Mouse (Mus musculus) monocyte, adult 5-6 weeks (primary cell): ENCODE results near the gene Aaas. TPM values are rescaled to one million over a fixed set of nuclear protein-coding genes. Genes with fewer than 3 reads are reported as not detected.

ENCODE experiments used
- ATAC-seq: fragments of 153-309, 156-312 bp; replicated peaks from 2 replicates; pipeline ENCODE4 v1.8.0; 2017; ENCODE audit warnings: mild to moderate bottlenecking; ENCODE audit not compliant: low TSS enrichment, insufficient number of reproducible peaks, severe bottlenecking, poor library complexity, low FRiP score
- total RNA-seq: library from RNA; stranded (forward); fragments of 200-1000, 200-491, 200-594 nt; gene quantifications from 3 replicates; pipeline ENCODE4 v1.2.3, GENCODE M21; 2017

Aaas gene
- total RNA-seq, result 16.5 to 50.9 TPM (median 46.2 TPM) in 3 replicates

DNA sequence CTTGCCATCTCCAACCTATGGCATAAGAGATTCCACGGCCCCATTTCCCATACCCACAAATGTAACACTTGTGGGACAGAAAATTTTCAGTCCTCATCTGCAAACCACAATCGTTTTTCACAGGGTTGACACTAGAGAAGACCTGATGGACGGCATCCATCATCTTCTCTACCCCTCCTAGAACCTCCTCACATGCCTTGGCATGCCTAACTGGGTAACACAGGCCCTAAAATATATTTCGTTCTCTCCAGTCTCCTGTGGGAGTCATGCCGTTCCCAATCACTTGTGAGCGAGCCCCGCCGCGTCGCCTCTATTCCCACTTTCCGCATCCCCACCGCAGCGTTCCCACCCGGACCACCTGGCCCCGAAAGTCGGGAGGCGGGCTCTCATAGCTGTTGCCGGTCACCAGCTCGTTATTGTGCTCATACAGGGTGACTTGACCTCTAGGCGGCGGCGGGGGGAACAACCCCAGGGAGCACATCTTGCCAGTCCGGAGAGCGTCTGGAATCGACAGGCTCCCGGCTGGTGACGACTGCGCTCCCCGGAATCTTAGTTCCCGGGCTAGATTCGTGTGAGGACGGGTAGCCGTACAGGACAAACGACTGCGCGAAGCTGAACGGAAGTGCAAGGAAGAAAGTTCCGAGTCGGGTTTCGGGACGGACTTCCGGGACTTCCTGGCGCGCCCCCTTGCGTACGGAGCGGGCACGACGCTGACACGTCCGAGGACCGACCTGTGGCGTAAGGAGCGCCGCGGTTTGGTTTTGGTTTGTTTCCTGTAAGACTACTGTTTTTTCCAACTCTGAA lies at the start of gene Aaas:
TSS of gene Aaas (minus strand) at position 634 of the 804 bp plus-strand sequence.
- ATAC-seq, result peak; percentile 98

- peak; percentile 91 for ATAC-seq
These were observed 49.0 kb upstream of the Aaas start for GRCm38 (mm10) chr15:102399229-102400221.

- ATAC-seq, result no peak
These were observed 48.1 kb upstream of the Aaas start for GRCm38 (mm10) chr15:102398629-102399028.

- ATAC-seq, result no peak
These were observed 44.5 kb upstream of the Aaas start for GRCm38 (mm10) chr15:102395061-102395460.

- ATAC-seq, result peak; percentile 98
These were observed 43.0 kb upstream of the Aaas start for GRCm38 (mm10) chr15:102393584-102394014.

- ATAC-seq, result no peak
These were observed 41.9 kb upstream of the Aaas start for GRCm38 (mm10) chr15:102392520-102392919.

DNA sequence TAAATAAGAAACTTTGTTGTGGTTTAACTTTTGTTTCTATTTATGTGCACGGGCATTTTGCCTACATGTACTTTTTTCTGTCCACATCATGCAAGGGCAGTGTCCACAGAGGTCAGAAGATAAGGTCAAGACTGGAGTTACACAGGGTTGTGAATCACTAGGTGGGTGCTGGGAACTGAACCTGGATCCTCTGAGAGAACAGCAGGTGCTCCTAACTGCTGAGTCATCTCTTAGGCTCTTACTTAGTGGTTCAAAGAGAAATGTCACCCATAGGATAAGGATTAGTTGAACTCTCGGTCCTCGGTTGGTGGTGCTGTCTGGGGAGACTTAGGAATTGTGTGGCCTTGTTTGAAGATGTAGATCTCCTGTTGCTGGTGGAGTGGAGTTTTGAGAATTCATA lies 38.4 kb upstream of the Aaas start:
- no peak for ATAC-seq

GRCm38 (mm10) chr15:102386640-102387039 lies 36.1 kb upstream of the Aaas start:
- ATAC-seq, result no peak

DNA sequence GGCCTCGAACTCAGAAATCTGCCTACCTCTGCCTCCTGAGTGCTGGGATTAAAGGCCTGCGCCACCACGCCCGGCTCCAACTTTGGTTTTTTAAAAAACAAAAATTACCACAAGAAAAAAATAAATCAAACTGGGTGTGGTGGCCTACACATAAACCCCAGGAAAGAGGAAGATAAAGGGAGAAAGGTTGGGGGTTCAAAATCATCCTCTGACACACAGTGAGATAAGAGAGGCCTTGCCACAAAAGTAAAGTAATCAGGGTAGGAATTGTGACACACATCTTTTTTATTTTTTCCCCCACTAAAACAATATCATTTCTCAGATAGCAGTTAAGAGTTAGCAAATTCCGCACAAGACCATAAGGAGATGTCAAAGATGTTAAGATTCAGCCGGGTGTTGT lies 33.1 kb upstream of the Aaas start:
- no peak for ATAC-seq

GRCm38 (mm10) chr15:102381575-102381974 lies 31.0 kb upstream of the Aaas start:
- ATAC-seq, result peak; percentile 83

DNA sequence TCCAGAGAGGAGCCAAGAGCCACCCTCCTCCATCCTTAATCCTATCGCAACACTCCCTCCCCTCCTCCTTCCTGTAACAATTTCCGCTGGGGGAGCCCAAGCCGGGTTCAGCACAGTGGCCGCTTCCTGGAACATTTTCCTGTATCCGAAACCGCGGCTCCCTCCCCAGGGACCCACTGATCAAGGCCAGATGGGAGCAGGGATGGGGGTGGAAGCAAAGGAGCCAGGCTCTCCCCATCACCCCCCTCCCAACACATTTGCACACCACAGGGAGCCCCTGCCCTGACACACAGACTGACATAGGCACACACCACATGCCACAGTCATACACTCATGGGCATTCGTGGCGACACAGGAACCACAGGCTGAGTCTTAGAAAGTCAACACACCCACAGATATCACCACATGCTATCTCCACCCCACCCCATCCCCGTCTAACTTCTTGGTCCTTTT lies 27.3 kb upstream of the Aaas start:
- no peak for ATAC-seq

DNA sequence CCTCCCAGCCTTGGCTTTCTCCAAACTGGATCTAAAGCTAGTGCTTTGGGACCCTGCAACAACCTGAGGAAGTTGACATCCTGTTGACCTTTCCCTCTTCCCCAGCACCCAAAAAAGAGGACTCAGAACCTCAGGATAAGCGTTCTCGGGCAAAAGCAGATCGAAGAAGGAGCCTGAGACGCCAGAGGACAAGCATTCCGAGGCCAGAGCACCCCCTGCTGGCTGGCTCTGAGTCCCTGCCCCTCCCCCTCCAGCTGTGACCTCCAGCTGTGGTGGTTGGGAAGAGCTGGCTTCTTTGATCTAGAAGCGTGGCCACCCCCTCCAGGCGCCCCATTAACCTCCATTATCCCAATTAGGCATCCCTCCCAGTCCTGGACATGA lies 26.6 kb upstream of the Aaas start:
- peak; percentile 78 for ATAC-seq

DNA sequence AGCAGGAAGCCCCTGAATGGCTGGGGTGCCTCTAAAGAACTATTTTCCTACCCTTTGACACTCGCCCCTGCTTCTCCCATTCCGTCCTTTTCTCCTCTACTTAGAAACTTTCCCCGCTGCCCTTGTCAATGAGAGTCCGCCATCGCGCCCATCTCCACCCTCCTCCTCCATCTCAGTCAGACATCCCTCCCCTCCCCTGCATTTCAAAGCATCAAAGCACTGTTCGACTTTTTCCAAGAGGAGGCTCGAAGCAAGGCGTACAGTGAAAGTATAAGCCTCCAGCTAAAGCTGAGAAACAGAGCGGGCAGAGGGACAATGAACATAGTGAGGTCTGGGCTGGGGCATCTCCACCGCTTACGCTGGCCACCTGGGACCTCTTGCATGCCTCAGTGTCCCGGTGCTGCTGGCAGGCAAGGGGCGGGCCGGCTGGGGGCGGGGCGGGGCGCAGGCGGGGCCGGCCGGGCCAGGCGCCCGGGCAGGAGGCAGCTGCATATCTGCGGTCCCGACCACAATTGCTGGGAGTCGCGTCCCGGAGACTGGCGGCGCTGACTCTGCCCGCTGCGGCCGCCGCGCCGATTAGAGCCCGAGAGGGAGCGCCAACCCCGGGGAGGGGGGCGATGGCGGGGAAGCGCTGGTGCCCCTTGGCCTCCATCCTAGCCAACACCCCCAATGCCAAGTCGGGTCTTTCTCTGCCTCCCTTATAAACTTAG lies 26.0 kb upstream of the Aaas start:
- no peak for ATAC-seq

- ATAC-seq, result no peak
These were observed 20.2 kb upstream of the Aaas start for GRCm38 (mm10) chr15:102370727-102371126.

GRCm38 (mm10) chr15:102369972-102370371 lies 19.4 kb upstream of the Aaas start:
- no peak for ATAC-seq

DNA sequence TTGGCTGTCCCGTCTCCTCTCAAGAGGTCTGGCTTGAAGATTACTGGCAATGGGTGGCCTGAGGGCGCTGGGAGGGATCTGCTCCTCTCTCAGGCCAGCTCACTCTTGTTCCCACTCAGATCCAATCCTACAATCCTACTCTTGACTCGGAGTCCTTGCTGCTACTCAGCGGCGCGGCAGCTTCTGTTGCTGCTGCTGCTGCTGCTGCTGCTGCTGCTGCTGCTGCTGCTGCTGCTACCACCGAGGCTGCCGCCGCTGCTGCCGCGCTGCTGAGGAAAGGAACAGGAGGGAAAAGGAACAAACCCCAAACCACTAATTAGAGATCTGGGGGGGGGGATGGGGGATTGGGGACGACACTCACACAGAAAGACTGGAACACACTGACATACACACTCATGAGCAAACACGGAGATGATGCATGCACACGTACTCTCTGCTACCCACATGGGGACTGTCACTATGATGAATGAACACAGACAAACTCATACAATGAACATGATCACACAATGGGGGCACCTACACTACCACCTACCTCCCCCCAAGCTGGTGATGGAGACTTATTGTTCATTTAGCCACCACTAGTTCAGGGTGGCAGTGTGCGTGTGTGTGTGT lies 16.3 kb upstream of the Aaas start, which contains the start of gene Sp7:
TSS of gene Sp7 (minus strand) at position 450 of the 612 bp plus-strand sequence.
- ATAC-seq, result no peak

DNA sequence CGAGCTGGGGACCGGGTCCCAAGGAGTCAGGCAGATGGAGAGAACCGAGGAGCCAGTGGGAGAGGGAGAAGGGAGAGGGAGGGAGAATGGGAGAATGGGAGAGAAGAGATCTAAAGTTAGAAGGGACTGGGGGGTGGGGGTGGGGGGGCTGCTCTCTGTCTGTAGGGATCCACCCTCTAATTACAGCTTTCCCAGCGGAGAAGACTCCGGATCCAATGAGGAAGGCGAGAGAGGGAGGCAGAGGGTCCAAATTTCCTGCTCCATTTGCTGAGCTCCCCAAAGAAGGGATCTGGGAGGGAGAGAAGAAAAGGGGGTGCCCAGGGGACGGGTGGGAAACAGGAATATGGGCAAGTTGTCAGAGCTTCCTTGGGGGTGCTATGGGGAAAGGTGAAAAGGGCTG lies 15.7 kb upstream of the Aaas start:
- no peak for ATAC-seq

- ATAC-seq, result no peak
These were observed 14.1 kb upstream of the Aaas start for GRCm38 (mm10) chr15:102364678-102365077.
